Mouse (Mus musculus) hindbrain, embryonic 11.5 days (tissue): ENCODE results near the gene Kmt2b. TPM values are rescaled to one million over a fixed set of nuclear protein-coding genes. Genes with fewer than 3 reads are reported as not detected.

Experiments
- ATAC-seq: fragments of 200-750 bp; cut with Nextera tagmentation; 2 replicates; pipeline ENCODE4 v1.8.0; 2017; ENCODE audit warnings: mild to moderate bottlenecking, moderate TSS enrichment, moderate library complexity; ENCODE audit not compliant: low FRiP score
- DNase-seq: peaks from one replicate; pipeline ENCODE4 v3.0.0-alpha.2; 2015; ENCODE audit warnings: low spot score
- H3K27ac ChIP-seq: fragments of 300-500 bp; sonication (generic); 2 replicates; pipeline ENCODE4 v1.5.1; 2014; ENCODE audit warnings: mild to moderate bottlenecking, low read depth, low read length
- H3K27me3 ChIP-seq: fragments of 300-500 bp; sonication (generic); 2 replicates; pipeline ENCODE4 v1.6.1; 2014; ENCODE audit warnings: mild to moderate bottlenecking, low read length, moderate library complexity, mixed read lengths; ENCODE audit not compliant: control insufficient read depth, insufficient read depth
- H3K36me3 ChIP-seq: fragments of 300-500 bp; sonication (generic); 2 replicates; pipeline ENCODE4 v1.6.1; 2014; ENCODE audit warnings: mild to moderate bottlenecking, low read length, moderate library complexity, mixed read lengths; ENCODE audit not compliant: control insufficient read depth, insufficient read depth
- H3K4me1 ChIP-seq: fragments of 300-500 bp; sonication (generic); replicated peaks from 2 replicates; pipeline ENCODE4 v1.6.1; 2014; ENCODE audit warnings: low read length, mixed read lengths; ENCODE audit not compliant: control insufficient read depth, insufficient read depth
- H3K4me2 ChIP-seq: fragments of 300-500 bp; sonication (generic); replicated peaks from 2 replicates; pipeline ENCODE4 v1.6.1; 2014; ENCODE audit warnings: mild to moderate bottlenecking, low read depth, low read length
- H3K4me3 ChIP-seq: fragments of 300-500 bp; sonication (generic); 2 replicates; pipeline ENCODE4 v1.5.1; 2014; ENCODE audit warnings: low read depth, low read length
- H3K9ac ChIP-seq: fragments of 300-500 bp; sonication (generic); 2 replicates; pipeline ENCODE4 v1.6.1; 2014; ENCODE audit warnings: low read depth, low read length
- H3K9me3 ChIP-seq: fragments of 300-500 bp; sonication (generic); 2 replicates; pipeline ENCODE4 v1.6.1; 2016; ENCODE audit warnings: low read length; ENCODE audit not compliant: control insufficient read depth
- WGBS: fragments of 180-500 bp; shearing (Covaris S2); extraction: QIAGEN DNeasy Blood & Tissue Kit; methylation state at CpG from one replicate; pipeline ENCODE4 v1.1.7; 2014; 5-methylcytosine and 5-hydroxymethylcytosine counted together
- polyA plus RNA-seq: library from polyadenylated mRNA; unstranded; fragments of >200 nt; fragmentation: Nextera tagmentation; extraction: Ambion mirVana; gene quantifications from 2 replicates; pipeline ENCODE4 v1.2.1, GENCODE M21; 2014

Gene Kmt2b
- polyA plus RNA-seq, 1 experiment from 2014 or later = 13.2 TPM

DNA sequence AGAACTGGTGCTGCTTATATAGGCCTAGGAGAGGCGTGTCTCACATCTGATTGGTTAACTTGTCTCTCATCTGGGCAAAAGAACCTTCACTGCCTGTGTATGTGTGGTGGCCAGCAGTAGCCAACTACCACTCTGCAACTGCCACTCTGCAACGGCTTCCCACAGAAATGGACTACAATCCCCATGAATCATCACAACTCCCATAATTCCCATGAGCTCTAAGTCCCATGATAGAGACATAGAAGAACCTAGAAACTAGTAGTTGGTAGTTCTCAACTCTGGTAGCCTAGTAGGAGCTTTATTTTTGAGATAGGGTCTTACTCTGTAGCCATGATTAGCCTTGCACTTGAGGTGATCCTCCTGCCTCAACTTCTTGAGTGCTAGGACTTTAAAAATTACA, 38.6 kb downstream of the Kmt2b start:
- Histone ChIP-seq H3K4me1 (peaks cover 3% of the 10 kb centered on the region; the same call in 1 of the 2 replicates), H3K27me3 (no peaks in the 10 kb centered on the region), H3K9ac (no peak overlapping the region), H3K4me3 (no peak overlapping the region), H3K27ac (no peak overlapping the region), H3K9me3 (no peaks in the 10 kb centered on the region), H3K4me2 (no peak overlapping the region), H3K36me3 (no peaks in the 10 kb centered on the region)
- no peak for ATAC-seq
- WGBS = 90% methylated on average over 2 of the region's 2 CpGs
- no peak for DNase-seq

DNA sequence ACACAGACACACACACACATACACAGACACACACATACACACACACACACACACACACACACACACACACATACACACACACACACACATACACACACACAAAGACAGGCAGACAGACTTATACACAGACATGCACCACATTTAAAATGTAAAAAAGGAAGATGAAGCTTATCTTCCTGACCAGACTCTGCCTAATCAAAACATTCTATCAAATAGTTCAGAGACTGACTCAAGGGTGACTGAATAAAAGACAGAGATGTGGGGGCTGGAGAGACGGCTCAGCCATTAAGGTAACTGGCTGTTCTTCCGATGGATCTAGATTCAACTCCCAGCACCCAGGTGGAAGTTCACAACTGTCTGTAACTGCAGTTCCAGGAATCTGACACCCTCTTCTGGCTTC, 44.2 kb downstream of the Kmt2b start:
- DNase-seq (no peak), ATAC-seq (no peak)
- Histone ChIP-seq H3K36me3 (no peaks in the 10 kb centered on the region), H3K4me2 (no peak overlapping the region), H3K27me3 (no peaks in the 10 kb centered on the region), H3K9me3 (no peaks in the 10 kb centered on the region), H3K4me1 (no peaks in the 10 kb centered on the region), H3K9ac (no peak overlapping the region), H3K27ac (no peak overlapping the region), H3K4me3 (no peak overlapping the region)
- WGBS = 93% methylated on average over 2 of the region's 2 CpGs

DNA sequence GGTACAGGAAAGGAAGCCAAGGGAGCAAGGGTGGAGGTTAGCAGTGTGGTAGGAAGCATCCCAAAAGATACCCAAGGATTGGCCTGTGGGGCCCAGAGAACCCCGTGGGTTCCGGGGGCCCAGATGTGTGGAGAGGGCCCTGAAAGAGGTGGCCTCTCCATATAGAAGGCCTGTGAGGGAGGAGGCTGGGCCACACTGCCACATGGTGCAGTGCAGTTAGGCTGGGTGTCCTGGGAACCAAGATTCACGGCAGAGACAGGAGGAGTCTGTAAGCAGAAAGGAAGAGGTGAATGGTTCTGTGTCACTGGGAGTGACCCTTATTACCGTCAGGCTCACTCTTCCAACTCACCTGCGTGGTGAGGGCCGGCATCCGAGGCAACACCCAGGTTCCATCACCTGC, 48.0 kb downstream of the Kmt2b start:
- H3K9ac ChIP-seq = no peak overlapping the region
- ATAC-seq = no peak
- no peak overlapping the region for H3K27ac ChIP-seq
- no peak overlapping the region for H3K4me2 ChIP-seq
- no peaks in the 10 kb centered on the region for H3K27me3 ChIP-seq
- 91% methylated on average over 7 of the region's 7 CpGs for WGBS
- no peak overlapping the region for H3K4me3 ChIP-seq
- no peaks in the 10 kb centered on the region for H3K9me3 ChIP-seq
- H3K36me3 ChIP-seq = no peaks in the 10 kb centered on the region
- peaks cover 2% of the 10 kb centered on the region; the same call in 1 of the 2 replicates for H3K4me1 ChIP-seq
- no peak for DNase-seq

DNA sequence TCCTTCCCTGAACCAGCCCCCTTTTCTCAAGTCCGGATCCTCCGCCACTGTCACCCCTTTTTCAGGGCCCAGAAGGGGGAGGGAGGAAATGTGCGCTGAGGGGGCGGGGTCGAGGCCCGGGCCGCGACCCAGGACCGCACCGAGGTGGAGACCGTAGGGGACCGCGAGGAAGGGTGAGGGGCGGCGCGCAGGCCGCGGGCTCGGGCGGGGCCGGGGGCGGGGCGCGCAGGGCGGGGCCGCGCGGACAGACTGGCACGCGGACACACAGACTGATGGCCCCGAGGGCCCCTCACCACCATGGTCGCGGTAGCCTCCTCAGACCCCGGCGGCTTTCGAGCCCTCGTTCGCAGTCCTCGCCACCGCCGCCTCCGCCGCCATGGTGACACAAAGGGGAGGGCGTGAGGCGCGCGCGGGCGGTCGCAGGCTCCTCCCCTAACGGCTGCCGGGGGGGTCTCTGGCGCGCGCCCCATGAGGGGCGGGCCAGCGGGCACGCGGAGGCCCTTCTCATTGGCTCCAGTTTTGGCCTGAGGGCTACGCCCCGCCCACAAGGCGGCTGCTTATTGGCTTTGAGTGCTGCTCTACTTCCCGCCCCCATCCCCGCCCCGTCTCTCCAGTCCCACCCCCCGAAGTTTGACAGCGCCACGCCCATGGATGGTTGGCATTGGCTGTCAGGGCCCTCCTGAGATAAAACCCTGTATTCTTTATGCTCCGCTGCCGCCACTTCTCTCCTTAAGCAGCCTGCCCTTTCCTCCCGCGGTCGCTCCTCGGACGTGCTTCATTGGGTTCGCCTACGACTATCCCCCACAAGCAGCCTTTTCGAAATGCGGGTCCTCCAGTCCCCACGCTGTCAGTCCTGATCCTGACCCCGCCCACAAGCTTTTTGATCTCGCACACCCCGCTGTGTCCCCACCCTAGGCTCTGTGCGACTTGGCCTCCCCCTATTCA, 53.6 kb downstream of the Kmt2b start, which contains the start of gene Arhgap33:
TSS of gene Arhgap33 (minus strand) at position 428 of the 945 bp plus-strand sequence.
- Histone ChIP-seq H3K9me3 (no peaks in the 10 kb centered on the region), H3K36me3 (peaks cover 14% of the 10 kb centered on the region), H3K4me1 (peaks cover 17% of the 10 kb centered on the region), H3K27ac (peak within 1 kb of the TSS; percentile 92), H3K4me2 (peak within 1 kb of the TSS; percentile 79), H3K4me3 (peak within 1 kb of the TSS; percentile 79), H3K9ac (peak within 1 kb of the TSS; percentile 88), H3K27me3 (no peaks in the 10 kb centered on the region)
- peak; percentile 93 for ATAC-seq
- DNase-seq = peak; percentile 99
- 2% methylated on average over 67 of the region's 84 CpGs for WGBS

DNA sequence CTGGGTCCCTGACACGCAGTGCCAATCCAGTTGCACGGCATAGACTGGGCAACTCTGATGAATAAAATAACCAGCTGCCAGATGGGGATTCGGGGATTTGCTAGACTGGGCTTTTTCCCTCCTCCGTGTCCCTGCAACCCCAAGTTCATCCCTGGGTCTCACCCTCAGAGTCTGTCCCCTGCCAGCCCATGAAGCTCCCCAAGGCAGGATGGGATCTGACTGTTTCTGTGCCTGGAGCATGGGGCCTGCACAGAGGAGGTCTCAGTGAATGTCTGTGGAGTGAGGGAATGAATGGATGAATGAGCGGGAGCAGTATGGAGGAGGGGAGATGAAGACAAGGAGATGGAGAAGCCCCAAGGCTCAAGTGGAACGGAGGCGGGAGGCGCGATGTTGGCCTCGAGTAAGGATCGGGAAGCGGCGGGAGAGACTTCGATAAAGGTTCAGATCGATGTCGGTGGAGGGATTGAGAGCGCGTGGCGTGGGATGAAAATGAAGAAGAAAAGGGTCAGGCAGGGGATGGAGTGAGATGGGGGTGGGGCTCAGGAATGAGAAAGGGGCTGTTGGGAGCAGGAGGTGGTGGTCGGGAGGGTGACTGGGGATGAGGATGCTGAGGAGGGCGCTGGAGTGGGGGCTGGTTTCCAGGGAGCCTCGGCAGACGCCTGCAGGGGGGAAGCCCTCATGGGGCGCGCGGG, 54.4 kb downstream of the Kmt2b start:
- DNase-seq = peak; percentile 62

DNA sequence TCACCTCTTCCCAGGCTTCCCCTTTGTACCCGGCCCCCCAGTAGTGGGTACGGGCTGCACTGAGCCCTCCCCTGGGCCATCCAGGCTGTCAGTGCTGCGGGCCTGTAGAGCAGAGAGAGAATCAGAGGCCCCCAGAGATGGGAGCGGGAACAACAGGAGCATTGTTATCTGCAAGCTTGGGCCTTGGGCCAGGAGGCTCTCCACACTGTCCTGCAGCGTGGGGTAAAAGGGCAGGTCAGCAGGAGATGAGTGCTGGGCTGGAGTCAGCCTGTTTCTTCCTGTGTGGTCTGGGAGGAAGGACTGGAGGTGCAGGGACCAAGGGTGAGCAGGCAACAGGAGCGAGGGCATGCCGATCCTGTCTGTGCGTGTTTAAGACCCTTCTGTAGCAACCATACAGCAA, 55.6 kb downstream of the Kmt2b start:
- Histone ChIP-seq H3K36me3 (peaks cover 22% of the 10 kb centered on the region), H3K4me1 (peaks cover 17% of the 10 kb centered on the region), H3K9ac (peak overlapping the region; percentile 88), H3K27me3 (no peaks in the 10 kb centered on the region), H3K9me3 (no peaks in the 10 kb centered on the region), H3K4me3 (peak overlapping the region; percentile 79), H3K4me2 (peak overlapping the region; percentile 79), H3K27ac (no peak overlapping the region)
- ATAC-seq (0 out of 2 replicates have a peak, but pooled peaks have one; percentile 0), DNase-seq (peak; percentile 53)
- 17% methylated on average over 8 of the region's 8 CpGs for WGBS

More for the DNA sequence above, 54.4 kb downstream of the Kmt2b start:
- Histone ChIP-seq H3K9me3 (no peaks in the 10 kb centered on the region), H3K36me3 (peaks cover 14% of the 10 kb centered on the region), H3K4me1 (peaks cover 17% of the 10 kb centered on the region), H3K27me3 (no peaks in the 10 kb centered on the region), H3K4me3 (peak overlapping the region; percentile 79), H3K9ac (peak overlapping the region; percentile 88), H3K4me2 (peak overlapping the region; percentile 79), H3K27ac (peak overlapping the region; percentile 92)
- WGBS = 5% methylated on average over 25 of the region's 26 CpGs
- ATAC-seq = peak; percentile 45

DNA sequence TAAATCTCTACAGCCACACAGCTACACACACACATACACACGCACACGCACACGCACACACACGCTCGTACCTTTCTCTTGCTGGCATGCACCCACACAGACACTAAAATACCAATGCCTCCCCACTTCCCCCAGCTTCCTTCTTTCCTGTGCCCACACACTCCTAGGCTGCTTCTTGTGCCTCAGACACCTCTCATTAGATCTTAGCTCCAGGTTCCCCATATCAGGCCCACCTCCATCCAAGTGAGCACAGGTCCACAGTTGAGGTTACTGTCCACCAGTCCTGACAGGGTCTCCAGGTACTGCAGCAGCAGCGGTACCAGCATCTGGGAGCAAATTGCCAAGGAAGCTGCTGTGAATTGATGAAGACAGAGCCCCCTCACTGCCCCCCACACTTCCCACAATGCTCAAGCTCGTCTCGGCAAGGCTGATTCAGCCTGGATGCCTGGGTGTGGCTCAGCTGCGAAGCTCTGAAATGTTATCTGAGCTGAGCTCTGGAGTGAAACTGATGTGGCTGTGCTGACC, 57.2 kb downstream of the Kmt2b start:
- Histone ChIP-seq H3K36me3 (peaks cover 25% of the 10 kb centered on the region), H3K4me2 (peak overlapping the region; percentile 14; the same call in 1 of the 2 replicates), H3K4me3 (0 out of 2 replicates have a peak overlapping the region, but pooled peaks have one; percentile 6), H3K9me3 (no peaks in the 10 kb centered on the region), H3K27ac (no peak overlapping the region), H3K9ac (peak overlapping the region; percentile 40; the same call in 1 of the 2 replicates), H3K27me3 (no peaks in the 10 kb centered on the region), H3K4me1 (peaks cover 18% of the 10 kb centered on the region)
- ATAC-seq = no peak
- DNase-seq = no peak
- 83% methylated on average over 9 of the region's 9 CpGs for WGBS

DNA sequence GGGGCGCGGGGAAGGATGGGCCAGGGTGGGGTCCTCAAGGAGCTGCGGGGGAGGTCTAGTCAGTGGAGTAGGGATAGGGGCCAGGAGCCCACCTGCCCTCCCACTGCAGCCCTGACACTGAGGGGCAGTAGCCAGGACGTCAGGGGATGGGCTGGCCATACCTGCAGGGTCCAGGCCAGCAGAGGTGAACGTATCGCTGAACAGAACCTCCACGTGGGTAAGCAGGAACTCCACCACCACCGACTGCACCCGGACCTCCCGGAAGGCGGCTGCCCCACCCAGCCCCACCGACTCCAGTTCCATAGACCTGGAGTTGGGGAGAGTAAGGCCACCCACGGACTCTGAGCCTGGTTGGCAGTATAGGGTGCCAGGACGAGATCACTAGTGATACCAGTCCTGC, 61.5 kb downstream of the Kmt2b start:
- DNase-seq (no peak), ATAC-seq (no peak)
- H3K9me3 ChIP-seq = no peaks in the 10 kb centered on the region
- H3K4me2 ChIP-seq = no peak overlapping the region
- H3K9ac ChIP-seq = no peak overlapping the region
- H3K4me1 ChIP-seq = 0 out of 2 replicates have a peak, but pooled peaks cover 6% of the 10 kb centered on the region
- WGBS = 81% methylated on average over 14 of the region's 14 CpGs
- peaks cover 32% of the 10 kb centered on the region for H3K36me3 ChIP-seq
- no peak overlapping the region for H3K4me3 ChIP-seq
- no peak overlapping the region for H3K27ac ChIP-seq
- H3K27me3 ChIP-seq = 0 out of 2 replicates have a peak, but pooled peaks cover 2% of the 10 kb centered on the region
